Mouse (Mus musculus): ENCODE results near the gene Raver1. TPM values are rescaled to one million over a fixed set of nuclear protein-coding genes. Genes with fewer than 3 reads are reported as not detected.

The Raver1 gene
- polyA plus RNA-seq, 1 experiment from 2014 or later: 47.3 TPM

- peak within 1 kb of the TSS; percentile 75 for H3K9ac ChIP-seq
- peak within 1 kb of the TSS; percentile 60 for H3K4me3 ChIP-seq
- no peaks in the 10 kb centered on the region for H3K9me3 ChIP-seq
- H3K36me3 ChIP-seq: no peaks in the 10 kb centered on the region
- ATAC-seq (ENCODE audit: extremely low read depth, insufficient number of reproducible peaks, low FRiP score, low TSS enrichment): peak; percentile 40; the same call in 1 of the 2 replicates
- peaks cover 79% of the 10 kb centered on the region for H3K27me3 ChIP-seq (replicated peaks)
- H3K4me2 ChIP-seq: peak within 1 kb of the TSS; percentile 98
- WGBS: under 1% methylated on average over 37 of the region's 37 CpGs
- peak within 1 kb of the TSS; percentile 33; the same call in 1 of the 2 replicates for H3K27ac ChIP-seq (replicated peaks)
- H3K4me1 ChIP-seq: peaks cover 51% of the 10 kb centered on the region
Observed at GRCm38 (mm10) chr9:21029291-21030054, 62.3 kb downstream of the Raver1 start, which contains the start of gene Icam4. Icam4 (plus strand) TSS chr9:21029373.

- peaks cover 71% of the 10 kb centered on the region for H3K27me3 ChIP-seq (replicated peaks)
- no peaks in the 10 kb centered on the region for H3K9me3 ChIP-seq
- no peak overlapping the region for H3K27ac ChIP-seq (replicated peaks)
- no peak for ATAC-seq (ENCODE audit: extremely low read depth, insufficient number of reproducible peaks, low FRiP score, low TSS enrichment)
- 66% methylated on average over 6 of the region's 6 CpGs for WGBS
- no peaks in the 10 kb centered on the region for H3K36me3 ChIP-seq
- H3K4me1 ChIP-seq: peaks cover 49% of the 10 kb centered on the region
- peak overlapping the region; percentile 98 for H3K4me2 ChIP-seq
- H3K4me3 ChIP-seq: no peak overlapping the region
- 0 out of 2 replicates have a peak overlapping the region, but pooled peaks have one; percentile 75 for H3K9ac ChIP-seq
Observed at GRCm38 (mm10) chr9:21028560-21029110, 63.2 kb downstream of the Raver1 start.

- no peak overlapping the region for H3K4me2 ChIP-seq
- ATAC-seq (ENCODE audit: extremely low read depth, insufficient number of reproducible peaks, low FRiP score, low TSS enrichment): no peak
- peaks cover 41% of the 10 kb centered on the region for H3K4me1 ChIP-seq
- peaks cover 63% of the 10 kb centered on the region for H3K27me3 ChIP-seq (replicated peaks)
- H3K36me3 ChIP-seq: no peaks in the 10 kb centered on the region
- no peaks in the 10 kb centered on the region for H3K9me3 ChIP-seq
- no peak overlapping the region for H3K9ac ChIP-seq
- no peak overlapping the region for H3K27ac ChIP-seq (replicated peaks)
- H3K4me3 ChIP-seq: no peak overlapping the region
- 56% methylated on average over 8 of the region's 8 CpGs for WGBS
Observed at GRCm38 (mm10) chr9:21027774-21028290, 64.0 kb downstream of the Raver1 start.

- no peak overlapping the region for H3K9ac ChIP-seq
- 74% methylated on average over 12 of the region's 12 CpGs for WGBS
- no peaks in the 10 kb centered on the region for H3K9me3 ChIP-seq
- H3K4me3 ChIP-seq: no peak overlapping the region
- no peak for ATAC-seq (ENCODE audit: extremely low read depth, insufficient number of reproducible peaks, low FRiP score, low TSS enrichment)
- H3K4me1 ChIP-seq: peaks cover 31% of the 10 kb centered on the region
- H3K27ac ChIP-seq (replicated peaks): no peak overlapping the region
- no peaks in the 10 kb centered on the region for H3K36me3 ChIP-seq
- H3K27me3 ChIP-seq (replicated peaks): peaks cover 53% of the 10 kb centered on the region
- no peak overlapping the region for H3K4me2 ChIP-seq
Observed at GRCm38 (mm10) chr9:21026849-21027248, 65.0 kb downstream of the Raver1 start.

- peaks cover 16% of the 10 kb centered on the region for H3K4me1 ChIP-seq
- no peak overlapping the region for H3K4me2 ChIP-seq
- no peaks in the 10 kb centered on the region for H3K36me3 ChIP-seq
- no peaks in the 10 kb centered on the region for H3K9me3 ChIP-seq
- H3K9ac ChIP-seq: 0 out of 2 replicates have a peak overlapping the region, but pooled peaks have one; percentile 3
- no peak for ATAC-seq (ENCODE audit: extremely low read depth, insufficient number of reproducible peaks, low FRiP score, low TSS enrichment)
- WGBS: 60% methylated on average over 19 of the region's 19 CpGs
- no peak overlapping the region for H3K4me3 ChIP-seq
- H3K27ac ChIP-seq (replicated peaks): no peak overlapping the region
- peaks cover 45% of the 10 kb centered on the region for H3K27me3 ChIP-seq (replicated peaks)
Observed at GRCm38 (mm10) chr9:21025258-21025810, 66.5 kb downstream of the Raver1 start.

MicroRNA genes within 50 kb of the gene (microRNA counts, 519-probe panel; counts per million panel counts)
- microRNA mmu-miR-1900: 4,094 counts per million, percentile 75 among the panel's probes with 10 or more counts

Small RNA genes within 50 kb of the gene (microRNA-seq; reads per million reads assigned to microRNA genes)
- gene Mir1900 (not detected), gene Mir7082 (0.61 reads per million)

Other genes with a start within 250 kb of the Raver1 start
- gene A230050P20Rik, start 223.4 kb downstream of the Raver1 start, polyA plus RNA-seq (2015; fragmentation: Nextera tagmentation; extraction: Ambion mirVana): 6.5 and 6.9 TPM in 2 replicates
- gene Angptl6, start 212.3 kb downstream of the Raver1 start, polyA plus RNA-seq (2015; fragmentation: Nextera tagmentation; extraction: Ambion mirVana): 2.5 and 3.1 TPM in 2 replicates
- gene Ppan, start 203.8 kb downstream of the Raver1 start, polyA plus RNA-seq (2015; fragmentation: Nextera tagmentation; extraction: Ambion mirVana): 40.6 and 41.9 TPM in 2 replicates
- gene Eif3g, start 193.4 kb downstream of the Raver1 start, polyA plus RNA-seq (2015; fragmentation: Nextera tagmentation; extraction: Ambion mirVana): 214 and 249 TPM in 2 replicates
- gene Dnmt1, start 132.1 kb downstream of the Raver1 start, polyA plus RNA-seq (2015; fragmentation: Nextera tagmentation; extraction: Ambion mirVana): 58.7 and 59.8 TPM in 2 replicates
- 19.4 and 21.9 TPM in 2 replicates for gene S1pr2, start 115.2 kb downstream of the Raver1 start, polyA plus RNA-seq (2015; fragmentation: Nextera tagmentation; extraction: Ambion mirVana)
- gene Mrpl4, start 89.3 kb downstream of the Raver1 start, polyA plus RNA-seq (2015; fragmentation: Nextera tagmentation; extraction: Ambion mirVana): 124 and 139 TPM in 2 replicates
- gene Icam1, start 76.0 kb downstream of the Raver1 start, polyA plus RNA-seq (2015; fragmentation: Nextera tagmentation; extraction: Ambion mirVana): 11.6 and 11.9 TPM in 2 replicates
- gene Icam4, start 62.6 kb downstream of the Raver1 start, polyA plus RNA-seq (2015; fragmentation: Nextera tagmentation; extraction: Ambion mirVana): 3.1 and 8.3 TPM in 2 replicates
- 0.04 and 0.05 TPM in 2 replicates for gene Icam5, start 59.9 kb downstream of the Raver1 start, polyA plus RNA-seq (2015; fragmentation: Nextera tagmentation; extraction: Ambion mirVana)
- 0.51 and 0.87 TPM in 2 replicates for gene Zglp1, start 24.9 kb downstream of the Raver1 start, polyA plus RNA-seq (2015; fragmentation: Nextera tagmentation; extraction: Ambion mirVana)
- gene Gm49373, start 18.9 kb downstream of the Raver1 start, polyA plus RNA-seq (2015; fragmentation: Nextera tagmentation; extraction: Ambion mirVana): 0.36 and 0.55 TPM in 2 replicates
- gene Fdx1l, start 18.4 kb downstream of the Raver1 start, polyA plus RNA-seq (2015; fragmentation: Nextera tagmentation; extraction: Ambion mirVana): 51.1 and 53.4 TPM in 2 replicates
- 1.6 and 1.7 TPM in 2 replicates for gene Gm38431, start within 50 bp of the Raver1 start, polyA plus RNA-seq (2015; fragmentation: Nextera tagmentation; extraction: Ambion mirVana)
- gene Tyk2, start 39.2 kb upstream of the Raver1 start, polyA plus RNA-seq (2015; fragmentation: Nextera tagmentation; extraction: Ambion mirVana): 13.7 and 14.0 TPM in 2 replicates
- gene Cdc37, start 58.0 kb upstream of the Raver1 start, polyA plus RNA-seq (2015; fragmentation: Nextera tagmentation; extraction: Ambion mirVana): 222 and 230 TPM in 2 replicates
- gene Pde4a, start 73.7 kb upstream of the Raver1 start, polyA plus RNA-seq (2015; fragmentation: Nextera tagmentation; extraction: Ambion mirVana): 9.5 and 11.3 TPM in 2 replicates
- 51.1 and 52.7 TPM in 2 replicates for gene Keap1, start 147.4 kb upstream of the Raver1 start, polyA plus RNA-seq (2015; fragmentation: Nextera tagmentation; extraction: Ambion mirVana)
- gene S1pr5, start 156.4 kb upstream of the Raver1 start, polyA plus RNA-seq (2015; fragmentation: Nextera tagmentation; extraction: Ambion mirVana): 0.07 and 0.11 TPM in 2 replicates
- 41.6 and 51.4 TPM in 2 replicates for gene Atg4d, start 173.3 kb upstream of the Raver1 start, polyA plus RNA-seq (2015; fragmentation: Nextera tagmentation; extraction: Ambion mirVana)
- 12.7 and 13.2 TPM in 2 replicates for gene Kri1, start 196.0 kb upstream of the Raver1 start, polyA plus RNA-seq (2015; fragmentation: Nextera tagmentation; extraction: Ambion mirVana)
- gene Cdkn2d, start 199.4 kb upstream of the Raver1 start, polyA plus RNA-seq (2015; fragmentation: Nextera tagmentation; extraction: Ambion mirVana): 80.4 and 101 TPM in 2 replicates
- gene Ap1m2, start 220.3 kb upstream of the Raver1 start, polyA plus RNA-seq (2015; fragmentation: Nextera tagmentation; extraction: Ambion mirVana): 1.7 and 2.1 TPM in 2 replicates
- 56.9 and 60.3 TPM in 2 replicates for gene Slc44a2, start 228.7 kb upstream of the Raver1 start, polyA plus RNA-seq (2015; fragmentation: Nextera tagmentation; extraction: Ambion mirVana)

All from heart, embryonic 13.5 days (tissue).